Mouse (Mus musculus) midbrain, embryonic 16.5 days (tissue): ENCODE measurements at regions not wholly inside any gene's neighbourhood (a gene's known extent, or its start where the extent isn't known, plus 50 kb on each side); places are given as distances from the start of the nearest gene placed in this dataset.

Source experiments
- ATAC-seq: fragments of 200-750 bp; cut with Nextera tagmentation; 2 replicates; pipeline ENCODE4 v1.8.0; 2017; ENCODE audit warnings: moderate TSS enrichment
- H3K27ac ChIP-seq: fragments of 300-500 bp; sonication (generic); 2 replicates; pipeline ENCODE4 v1.5.1; 2014; ENCODE audit warnings: mild to moderate bottlenecking, low read length, mixed read lengths
- H3K27me3 ChIP-seq: fragments of 300-500 bp; sonication (generic); 2 replicates; pipeline ENCODE4 v1.6.1; 2014; ENCODE audit warnings: low read depth, low read length, mixed read lengths; ENCODE audit not compliant: control insufficient read depth, insufficient read depth
- H3K36me3 ChIP-seq: fragments of 300-500 bp; sonication (generic); 2 replicates; pipeline ENCODE4 v1.6.1; 2014; ENCODE audit warnings: mild to moderate bottlenecking, low read length, moderate library complexity, mixed read lengths; ENCODE audit not compliant: control insufficient read depth, insufficient read depth
- H3K4me1 ChIP-seq: fragments of 300-500 bp; sonication (generic); 2 replicates; pipeline ENCODE4 v1.6.1; 2014; ENCODE audit warnings: mild to moderate bottlenecking, low read length, mixed read lengths; ENCODE audit not compliant: control insufficient read depth, insufficient read depth
- H3K4me2 ChIP-seq: fragments of 300-500 bp; sonication (generic); 2 replicates; pipeline ENCODE4 v1.6.1; 2014; ENCODE audit warnings: mild to moderate bottlenecking, low read length, mixed read lengths
- H3K4me3 ChIP-seq: fragments of 300-500 bp; sonication (generic); 2 replicates; pipeline ENCODE4 v1.5.1; 2014; ENCODE audit warnings: low read depth, mild to moderate bottlenecking, low read length, moderate library complexity, mixed read lengths
- H3K9ac ChIP-seq: fragments of 300-500 bp; sonication (generic); 2 replicates; pipeline ENCODE4 v1.6.1; 2014; ENCODE audit warnings: low read depth, low read length, mixed read lengths
- H3K9me3 ChIP-seq: fragments of 300-500 bp; sonication (generic); replicated peaks from 2 replicates; pipeline ENCODE4 v1.6.1; 2014; ENCODE audit warnings: mild to moderate bottlenecking, low read length, mixed read lengths; ENCODE audit not compliant: control insufficient read depth, poor library complexity, severe bottlenecking
- WGBS: fragments of 180-500 bp; shearing (Covaris S2); extraction: QIAGEN DNeasy Blood & Tissue Kit; methylation state at CpG from one replicate; pipeline ENCODE4 v1.1.7; 2014; 5-methylcytosine and 5-hydroxymethylcytosine counted together

DNA sequence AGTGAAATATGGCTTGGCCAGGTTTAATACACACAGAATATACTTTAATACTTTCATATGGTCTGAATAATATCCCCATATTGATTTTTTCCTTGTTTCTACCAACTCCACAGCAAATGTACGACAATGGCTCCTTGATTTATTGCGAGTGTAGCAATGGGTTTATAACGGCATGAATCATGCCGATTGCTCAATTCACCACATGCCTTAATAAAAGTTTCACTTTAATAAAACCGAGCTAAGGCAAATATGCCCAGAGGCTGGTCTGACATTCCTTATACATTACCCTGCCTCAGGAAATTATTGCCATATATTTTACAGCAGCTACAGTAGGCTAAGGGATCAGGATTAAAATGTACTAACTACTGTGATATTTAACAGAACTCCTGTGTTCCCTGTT, 201.2 kb upstream of the Osr1 start:
- no peak overlapping the region for H3K9ac ChIP-seq
- ATAC-seq: no peak
- no peaks in the 10 kb centered on the region for H3K27me3 ChIP-seq
- H3K4me3 ChIP-seq: no peak overlapping the region
- whole genome bisulfite sequencing: 95% methylated on average over 5 of the region's 5 CpGs
- H3K4me2 ChIP-seq: no peak overlapping the region
- H3K27ac ChIP-seq: no peak overlapping the region
- no peaks in the 10 kb centered on the region for H3K4me1 ChIP-seq
- no peaks in the 10 kb centered on the region for H3K9me3 ChIP-seq
- H3K36me3 ChIP-seq: no peaks in the 10 kb centered on the region

DNA sequence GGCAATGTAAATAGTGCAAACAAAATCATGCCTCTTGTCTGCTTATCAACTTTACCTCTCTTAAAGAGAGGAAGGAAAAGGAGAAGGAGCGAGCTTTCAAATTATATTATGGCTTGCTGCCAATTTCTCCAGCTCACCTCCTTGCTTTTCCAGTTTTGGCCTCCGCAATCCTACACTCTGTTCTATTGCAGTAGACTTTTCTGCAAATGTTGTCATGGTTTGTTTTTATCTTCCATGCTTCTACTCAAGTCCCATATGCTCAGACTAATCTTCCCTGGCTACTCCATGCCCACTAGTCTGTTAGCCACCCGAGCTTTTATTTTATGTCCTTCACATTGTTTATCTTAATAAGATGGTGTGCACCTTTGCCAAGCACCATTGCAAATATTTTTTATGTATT, 168.0 kb upstream of the Osr1 start:
- Histone ChIP-seq H3K9ac (no peak overlapping the region), H3K4me2 (no peak overlapping the region), H3K27ac (no peak overlapping the region), H3K27me3 (no peaks in the 10 kb centered on the region), H3K4me1 (no peaks in the 10 kb centered on the region), H3K9me3 (no peaks in the 10 kb centered on the region), H3K4me3 (no peak overlapping the region), H3K36me3 (no peaks in the 10 kb centered on the region)
- 87% methylated on average over 3 of the region's 3 CpGs for WGBS
- no peak for ATAC-seq

DNA sequence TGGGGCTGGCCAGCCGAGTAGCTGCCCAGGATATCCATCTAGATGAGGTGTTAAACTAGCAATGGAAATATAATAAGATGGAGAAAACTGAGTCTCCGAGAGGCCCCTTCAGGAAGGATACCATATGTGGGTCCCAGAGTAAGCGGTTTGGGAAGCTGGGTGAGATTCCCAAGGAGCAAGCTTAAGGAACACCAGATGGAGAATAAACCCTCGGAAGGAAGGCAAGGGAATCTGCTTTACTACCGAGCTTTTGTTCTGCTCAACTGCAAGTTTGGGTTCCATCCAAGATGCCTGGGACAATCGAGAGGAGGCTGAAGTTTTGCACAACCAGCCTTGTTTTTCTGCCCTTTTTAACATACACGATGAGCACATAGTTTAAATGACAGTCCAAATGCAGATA, 164.9 kb upstream of the Osr1 start:
- Histone ChIP-seq H3K36me3 (no peaks in the 10 kb centered on the region), H3K27ac (no peak overlapping the region), H3K27me3 (no peaks in the 10 kb centered on the region), H3K4me3 (no peak overlapping the region), H3K4me1 (no peaks in the 10 kb centered on the region), H3K9me3 (no peaks in the 10 kb centered on the region), H3K9ac (no peak overlapping the region), H3K4me2 (no peak overlapping the region)
- ATAC-seq: no peak
- 78% methylated on average over 7 of the region's 7 CpGs for WGBS

DNA sequence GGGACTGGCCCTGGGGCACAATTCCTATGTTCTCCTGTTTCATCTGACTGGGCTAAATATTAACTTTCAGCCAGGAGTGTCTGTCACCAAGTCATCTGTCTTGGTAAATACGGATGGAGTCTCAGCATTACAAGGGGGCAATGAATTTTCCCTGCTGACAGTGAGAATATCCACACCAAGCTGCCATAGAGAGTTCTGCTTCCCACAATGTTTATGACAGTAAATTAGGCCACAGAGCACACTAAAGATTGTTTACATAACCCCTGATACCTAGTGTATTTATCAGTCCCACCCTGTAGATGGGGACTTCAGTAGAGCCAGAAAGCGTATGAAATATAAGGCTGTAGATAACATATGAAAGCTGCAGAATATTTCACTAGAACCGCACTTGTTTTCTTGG, 150.6 kb upstream of the Osr1 start:
- Histone ChIP-seq H3K4me3 (no peak overlapping the region), H3K27me3 (no peaks in the 10 kb centered on the region), H3K4me1 (no peaks in the 10 kb centered on the region), H3K27ac (no peak overlapping the region), H3K9ac (no peak overlapping the region), H3K4me2 (no peak overlapping the region), H3K9me3 (no peaks in the 10 kb centered on the region), H3K36me3 (no peaks in the 10 kb centered on the region)
- WGBS: 85% methylated on average over 3 of the region's 3 CpGs
- no peak for ATAC-seq

DNA sequence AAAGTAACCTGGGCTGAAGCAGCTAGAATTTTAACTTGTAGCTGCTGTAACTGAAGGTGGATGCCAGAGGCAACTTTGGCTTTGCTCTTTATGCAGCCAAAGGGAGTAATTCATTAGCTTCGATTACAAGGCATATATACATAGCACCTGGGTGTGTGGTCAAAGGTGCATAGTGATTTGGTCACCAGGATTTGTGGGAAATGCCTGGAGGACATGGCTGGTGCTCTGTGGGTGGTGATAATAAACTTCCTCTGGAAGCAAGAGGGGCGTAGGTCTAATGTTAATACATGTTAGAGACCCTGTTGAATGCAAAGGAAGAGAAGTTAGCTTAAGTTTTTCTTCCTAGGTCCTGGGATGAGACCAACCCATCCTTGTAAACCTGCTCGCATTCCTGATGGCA, 139.3 kb upstream of the Osr1 start:
- no peak overlapping the region for H3K27ac ChIP-seq
- ATAC-seq: no peak
- H3K4me1 ChIP-seq: no peaks in the 10 kb centered on the region
- no peaks in the 10 kb centered on the region for H3K36me3 ChIP-seq
- 80% methylated on average over 3 of the region's 3 CpGs for WGBS
- no peak overlapping the region for H3K4me3 ChIP-seq
- H3K9ac ChIP-seq: no peak overlapping the region
- H3K27me3 ChIP-seq: no peaks in the 10 kb centered on the region
- no peak overlapping the region for H3K4me2 ChIP-seq
- H3K9me3 ChIP-seq: no peaks in the 10 kb centered on the region

DNA sequence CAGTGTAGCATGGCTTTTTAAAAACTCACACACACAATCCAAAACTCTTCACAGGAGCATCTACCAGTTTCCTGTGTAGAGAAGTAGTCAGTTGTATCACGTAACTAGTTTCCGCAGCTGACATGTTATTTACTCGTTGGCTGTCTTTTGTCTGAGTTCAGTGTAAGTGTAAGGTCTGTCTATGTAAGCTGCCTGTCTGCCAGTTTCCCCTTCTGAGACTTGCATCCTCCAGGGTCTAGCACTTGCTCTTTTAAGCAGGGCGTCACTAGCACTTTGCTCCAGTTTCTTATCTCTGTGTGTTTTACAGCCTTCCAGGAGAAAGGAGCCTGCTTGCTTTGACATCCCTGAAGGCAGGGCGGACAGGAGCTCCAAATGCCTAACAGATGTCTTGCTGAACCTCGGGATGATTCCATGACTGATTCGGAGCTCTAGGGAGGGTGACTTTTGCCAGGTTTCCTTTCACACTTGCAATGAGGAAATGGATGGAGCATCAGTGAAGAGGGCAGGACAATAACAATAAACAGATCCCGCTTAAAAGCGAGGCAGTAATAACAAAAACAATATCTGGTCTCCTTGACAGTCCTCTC, 131.2 kb upstream of the Osr1 start:
- WGBS: 83% methylated on average over 9 of the region's 9 CpGs
- no peaks in the 10 kb centered on the region for H3K4me1 ChIP-seq
- H3K4me2 ChIP-seq: no peak overlapping the region
- no peak overlapping the region for H3K27ac ChIP-seq
- H3K4me3 ChIP-seq: no peak overlapping the region
- H3K9ac ChIP-seq: no peak overlapping the region
- H3K9me3 ChIP-seq: no peaks in the 10 kb centered on the region
- no peaks in the 10 kb centered on the region for H3K27me3 ChIP-seq
- H3K36me3 ChIP-seq: no peaks in the 10 kb centered on the region
- ATAC-seq: no peak

DNA sequence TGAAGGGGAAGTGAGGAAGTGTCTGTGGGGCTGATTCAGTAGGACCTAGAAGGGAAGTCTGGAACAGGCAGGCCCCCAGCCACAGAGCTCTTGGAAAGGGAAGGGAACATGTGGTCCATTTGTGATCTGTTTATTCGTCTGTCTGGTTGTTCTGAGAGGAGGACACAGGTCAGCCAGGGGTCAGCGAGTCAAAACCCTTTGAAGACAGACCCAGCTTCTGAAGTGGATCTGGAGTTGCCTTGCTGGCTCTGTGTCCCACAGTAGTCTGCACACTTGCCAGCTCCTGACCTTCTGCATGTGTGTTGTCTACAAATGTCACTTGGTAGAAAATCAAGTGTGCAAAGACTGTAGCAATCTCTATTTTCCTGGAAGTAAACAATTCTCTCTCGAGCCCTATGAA, 119.3 kb upstream of the Osr1 start:
- no peak for ATAC-seq
- Histone ChIP-seq H3K4me2 (no peak overlapping the region), H3K36me3 (no peaks in the 10 kb centered on the region), H3K9ac (no peak overlapping the region), H3K27ac (no peak overlapping the region), H3K9me3 (no peaks in the 10 kb centered on the region), H3K4me3 (no peak overlapping the region), H3K27me3 (no peaks in the 10 kb centered on the region), H3K4me1 (no peaks in the 10 kb centered on the region)
- WGBS: 68% methylated on average over 3 of the region's 3 CpGs

DNA sequence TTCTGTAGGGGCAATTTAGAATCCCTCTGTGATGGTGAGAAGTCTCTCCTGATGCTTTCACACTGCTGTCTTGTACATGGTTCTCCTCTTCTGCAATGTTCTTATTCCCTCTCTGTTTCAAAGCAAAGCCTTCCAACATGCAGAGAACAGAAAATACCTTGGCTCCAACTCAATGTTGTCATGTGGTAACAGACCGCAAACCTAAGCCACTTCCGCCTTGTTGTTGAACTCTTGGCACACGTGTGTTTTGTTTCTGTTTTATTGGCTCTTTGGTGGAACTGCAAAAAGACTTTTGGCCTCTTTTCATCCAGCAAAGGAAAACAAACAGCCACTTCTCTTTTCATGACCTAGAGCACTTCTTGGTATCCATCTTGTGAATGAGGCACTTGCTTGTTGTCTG, 109.7 kb upstream of the Osr1 start:
- no peak overlapping the region for H3K27ac ChIP-seq
- H3K9me3 ChIP-seq: no peaks in the 10 kb centered on the region
- no peaks in the 10 kb centered on the region for H3K27me3 ChIP-seq
- H3K4me1 ChIP-seq: no peaks in the 10 kb centered on the region
- WGBS: 83% methylated on average over 3 of the region's 3 CpGs
- no peak overlapping the region for H3K4me3 ChIP-seq
- no peak for ATAC-seq
- no peak overlapping the region for H3K4me2 ChIP-seq
- no peaks in the 10 kb centered on the region for H3K36me3 ChIP-seq
- no peak overlapping the region for H3K9ac ChIP-seq

DNA sequence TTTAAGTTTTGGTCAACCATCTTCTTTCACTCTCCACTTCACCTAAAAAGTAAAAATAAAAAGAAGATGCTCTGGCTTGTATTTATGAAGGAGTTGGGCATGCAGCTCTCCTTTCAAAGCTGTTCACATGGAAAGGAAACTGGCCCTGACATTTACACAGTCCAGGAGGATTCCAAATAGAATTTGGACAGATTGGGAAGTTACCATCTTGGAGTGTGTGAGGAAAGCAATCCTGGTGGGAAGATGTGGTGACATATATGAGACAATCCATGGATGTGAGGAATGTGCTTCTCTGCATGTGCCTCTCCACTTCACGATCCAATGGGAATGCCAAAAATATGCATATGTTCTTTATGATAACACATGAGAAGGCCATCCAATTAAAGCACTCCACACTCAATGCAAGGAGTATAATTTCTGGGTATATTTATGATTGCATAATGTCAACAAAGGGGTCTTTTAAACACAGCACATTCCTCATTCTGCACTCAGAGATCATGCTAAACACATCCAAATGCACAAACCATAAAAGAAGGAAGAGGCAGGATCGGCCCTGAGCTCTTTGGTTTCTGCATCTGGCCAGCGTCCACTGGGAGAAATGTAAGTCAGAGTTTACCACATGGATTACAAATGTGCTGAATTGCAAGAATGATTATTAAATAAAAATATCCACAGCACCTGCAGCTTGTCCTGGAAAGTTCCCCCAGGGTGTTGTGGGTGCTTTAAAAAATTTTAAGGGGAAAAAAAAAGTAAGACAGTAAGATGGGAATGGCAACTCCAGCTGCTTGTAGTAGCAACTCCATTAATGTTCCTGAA, 100.1 kb upstream of the Osr1 start:
- H3K4me1 ChIP-seq: no peaks in the 10 kb centered on the region
- H3K9ac ChIP-seq: no peak overlapping the region
- no peaks in the 10 kb centered on the region for H3K36me3 ChIP-seq
- no peak overlapping the region for H3K27ac ChIP-seq
- no peak overlapping the region for H3K4me3 ChIP-seq
- no peaks in the 10 kb centered on the region for H3K9me3 ChIP-seq
- no peak for ATAC-seq
- H3K27me3 ChIP-seq: no peaks in the 10 kb centered on the region
- 82% methylated on average over 3 of the region's 3 CpGs for WGBS
- no peak overlapping the region for H3K4me2 ChIP-seq
